Mouse (Mus musculus) lung, postnatal 0 days (tissue): Measurements from ENCODE around the gene Serpinb9.

ENCODE experiments used
- CTCF ChIP-seq: IDR thresholded peaks from 2 replicates; pipeline ENCODE4 v1.5.1; 2016; ENCODE audit warnings: antibody characterized with exemption, mild to moderate bottlenecking
- EP300 ChIP-seq: IDR thresholded peaks from 2 replicates; pipeline ENCODE4 v1.6.1; 2016; ENCODE audit warnings: antibody characterized with exemption, mild to moderate bottlenecking, control low read depth

- TF ChIP-seq CTCF: no peak
- no peak for TF ChIP-seq EP300
These were observed 718 bp downstream of the Serpinb9 start for GRCm38 (mm10) chr13:33003523-33004413.
